Mouse (Mus musculus): ENCODE measurements around the gene H2-M10.2. TPM values are rescaled to one million over a fixed set of nuclear protein-coding genes. Genes with fewer than 3 reads are reported as not detected.
A peak's percentile ranks its signal among the peaks of the same experiment; 100 is the strongest.
"Not testable (repeated sequence)": the region's sequence is repeated elsewhere in the genome, so short reads cannot be mapped to it uniquely, and the experiment has no call there.

The H2-M10.2 gene
- polyA plus RNA-seq, 1 experiment: not detected

DNA sequence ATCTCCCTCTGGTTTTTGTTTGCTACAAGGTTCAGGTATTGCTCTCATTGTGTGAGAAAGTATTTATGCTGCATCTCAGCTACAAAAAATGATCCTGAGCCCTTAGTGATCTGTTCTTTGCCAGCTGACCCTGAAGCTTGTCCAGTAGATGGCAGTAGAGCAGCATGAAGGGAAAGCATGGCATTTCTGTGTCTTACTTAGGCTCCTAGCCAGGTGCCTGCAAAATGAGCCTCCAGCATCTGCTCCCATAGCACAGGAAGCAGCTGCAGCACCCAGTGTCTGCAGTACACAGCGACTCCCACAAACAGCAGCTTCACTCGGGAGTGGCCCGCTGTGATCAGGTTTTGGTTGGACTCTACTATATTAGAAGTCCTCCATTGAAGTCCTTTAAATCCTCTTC, 22.6 kb upstream of the H2-M10.2 start:
- not testable (repeated sequence) for H3K4me1 ChIP-seq (ENCODE audit: control insufficient read depth, insufficient read depth, low read length); H3K9ac ChIP-seq (ENCODE audit: low read depth, poor library complexity, severe bottlenecking); H3K4me3 ChIP-seq (ENCODE audit: low read depth, low read length); H3K9me3 ChIP-seq (replicated peaks; ENCODE audit: control insufficient read depth, insufficient read depth, low read length, poor library complexity, severe bottlenecking); H3K27me3 ChIP-seq (ENCODE audit: control insufficient read depth, insufficient read depth, low read length, poor library complexity, severe bottlenecking); H3K36me3 ChIP-seq (ENCODE audit: control insufficient read depth, insufficient read depth, low read length, poor library complexity, severe bottlenecking); H3K27ac ChIP-seq (ENCODE audit: insufficient read depth, low read length)
- TF ChIP-seq CTCF (IDR thresholded peaks at IDR 0.05; ENCODE audit: low read depth, low read length): peak; percentile 45

DNA sequence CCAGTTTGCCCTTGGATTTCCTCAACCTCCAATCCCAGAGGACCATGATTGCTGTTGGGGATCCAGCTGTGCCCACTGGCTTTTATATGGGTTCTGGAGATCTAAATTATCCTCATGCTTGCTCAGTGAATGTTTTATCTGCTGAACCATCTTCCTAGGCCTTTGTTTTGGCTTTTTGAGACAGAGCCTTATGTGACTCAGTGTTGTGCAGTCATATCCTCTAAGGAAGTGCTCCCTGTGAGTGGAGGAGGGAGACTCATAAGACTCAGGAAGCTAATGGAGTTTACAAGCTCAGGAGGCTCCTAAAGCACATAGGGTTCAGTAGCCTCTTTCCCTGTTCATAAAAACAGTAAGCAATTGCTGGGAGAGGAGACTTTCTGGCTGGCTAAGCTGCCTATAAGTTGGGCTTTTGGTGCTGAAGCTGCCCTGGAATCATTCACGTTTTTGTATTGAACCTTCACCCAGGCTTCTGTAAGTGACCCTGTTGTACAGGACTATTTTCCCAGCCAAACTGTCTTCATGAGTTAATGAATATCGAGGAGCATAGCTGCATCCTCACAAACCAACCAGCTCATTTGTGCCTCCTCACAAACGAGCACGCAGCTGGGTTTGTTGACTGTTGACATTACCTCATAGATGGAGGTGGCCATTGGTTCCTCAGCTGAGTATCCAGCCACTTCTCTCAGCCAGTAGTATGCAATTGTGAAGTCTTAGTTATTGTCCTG, 4.6 kb downstream of the H2-M10.2 start:
- Histone ChIP-seq H3K9ac (ENCODE audit: low read depth, poor library complexity, severe bottlenecking) (no peak overlapping the region), H3K4me3 (ENCODE audit: low read depth, low read length) (no peak overlapping the region), H3K27me3 (ENCODE audit: control insufficient read depth, insufficient read depth, low read length, poor library complexity, severe bottlenecking) (no peaks in the 10 kb centered on the region), H3K4me1 (ENCODE audit: control insufficient read depth, insufficient read depth, low read length) (no peaks in the 10 kb centered on the region), H3K36me3 (ENCODE audit: control insufficient read depth, insufficient read depth, low read length, poor library complexity, severe bottlenecking) (peaks cover 14% of the 10 kb centered on the region), H3K27ac (ENCODE audit: insufficient read depth, low read length) (no peak overlapping the region), H3K9me3 (replicated peaks; ENCODE audit: control insufficient read depth, insufficient read depth, low read length, poor library complexity, severe bottlenecking) (peaks cover 3% of the 10 kb centered on the region; the same call in 1 of the 2 replicates)
- TF ChIP-seq EP300 (IDR thresholded peaks at IDR 0.05; ENCODE audit: insufficient read depth, low read depth, low read length) (no peak), POLR2A (IDR thresholded peaks at IDR 0.05; ENCODE audit: insufficient read depth, low read length) (no peak), CTCF (IDR thresholded peaks at IDR 0.05; ENCODE audit: low read depth, low read length) (no peak)

DNA sequence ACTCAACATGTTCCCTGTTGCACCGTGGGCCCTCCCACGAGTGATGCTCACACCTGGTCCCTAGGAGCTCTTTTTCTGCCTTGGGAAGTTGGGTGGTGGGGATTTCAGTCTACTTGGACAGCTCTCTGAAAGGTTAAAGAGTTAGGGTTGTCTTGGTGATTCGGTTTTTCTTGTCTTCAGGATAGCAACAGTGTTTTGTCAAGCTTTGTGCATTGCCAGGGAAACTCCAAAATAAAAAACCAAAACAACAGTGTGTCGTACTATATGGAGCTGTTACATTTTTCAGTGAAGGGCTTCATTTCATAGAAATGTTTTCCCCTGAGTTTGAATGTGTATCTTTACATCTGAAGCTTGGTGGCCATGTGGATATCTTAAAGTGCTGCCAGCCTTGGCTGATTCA, 11.5 kb downstream of the H2-M10.2 start:
- Histone ChIP-seq H3K27ac (ENCODE audit: insufficient read depth, low read length) (no peak overlapping the region), H3K4me3 (ENCODE audit: low read depth, low read length) (no peak overlapping the region), H3K36me3 (ENCODE audit: control insufficient read depth, insufficient read depth, low read length, poor library complexity, severe bottlenecking) (peaks cover 4% of the 10 kb centered on the region; the same call in 1 of the 2 replicates), H3K27me3 (ENCODE audit: control insufficient read depth, insufficient read depth, low read length, poor library complexity, severe bottlenecking) (no peaks in the 10 kb centered on the region), H3K9me3 (replicated peaks; ENCODE audit: control insufficient read depth, insufficient read depth, low read length, poor library complexity, severe bottlenecking) (no peaks in the 10 kb centered on the region), H3K9ac (ENCODE audit: low read depth, poor library complexity, severe bottlenecking) (no peak overlapping the region), H3K4me1 (ENCODE audit: control insufficient read depth, insufficient read depth, low read length) (no peaks in the 10 kb centered on the region)
- TF ChIP-seq CTCF (IDR thresholded peaks at IDR 0.05; ENCODE audit: low read depth, low read length) (no peak), EP300 (IDR thresholded peaks at IDR 0.05; ENCODE audit: insufficient read depth, low read depth, low read length) (no peak), POLR2A (IDR thresholded peaks at IDR 0.05; ENCODE audit: insufficient read depth, low read length) (no peak)

DNA sequence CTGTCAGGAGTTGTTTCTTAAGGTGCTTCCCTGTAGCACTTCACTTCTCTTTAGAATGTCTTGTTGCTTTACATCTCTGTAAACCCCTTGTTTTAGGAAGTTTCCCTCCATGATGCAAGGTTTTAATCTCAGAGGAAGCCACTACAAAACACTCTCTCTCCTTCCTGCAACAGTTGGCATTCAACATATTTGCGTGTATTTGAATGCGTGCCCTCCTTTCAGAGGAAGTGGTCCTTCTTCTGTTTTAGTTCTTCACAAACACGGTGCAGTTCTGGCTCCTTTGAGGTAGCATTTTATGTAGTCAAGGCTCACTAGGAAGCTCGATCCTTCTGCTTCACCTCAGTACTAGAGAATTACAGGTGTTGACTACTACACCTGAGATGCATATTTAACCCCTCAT, 12.5 kb downstream of the H2-M10.2 start:
- H3K36me3 ChIP-seq (ENCODE audit: control insufficient read depth, insufficient read depth, low read length, poor library complexity, severe bottlenecking): peaks cover 2% of the 10 kb centered on the region; the same call in 1 of the 2 replicates
- H3K4me1 ChIP-seq (ENCODE audit: control insufficient read depth, insufficient read depth, low read length): no peaks in the 10 kb centered on the region
- no peak overlapping the region for H3K9ac ChIP-seq (ENCODE audit: low read depth, poor library complexity, severe bottlenecking)
- H3K27ac ChIP-seq (ENCODE audit: insufficient read depth, low read length): no peak overlapping the region
- no peaks in the 10 kb centered on the region for H3K27me3 ChIP-seq (ENCODE audit: control insufficient read depth, insufficient read depth, low read length, poor library complexity, severe bottlenecking)
- TF ChIP-seq EP300 (IDR thresholded peaks at IDR 0.05; ENCODE audit: insufficient read depth, low read depth, low read length): no peak
- TF ChIP-seq POLR2A (IDR thresholded peaks at IDR 0.05; ENCODE audit: insufficient read depth, low read length): no peak
- no peak for TF ChIP-seq CTCF (IDR thresholded peaks at IDR 0.05; ENCODE audit: low read depth, low read length)
- H3K9me3 ChIP-seq (replicated peaks; ENCODE audit: control insufficient read depth, insufficient read depth, low read length, poor library complexity, severe bottlenecking): no peaks in the 10 kb centered on the region
- H3K4me3 ChIP-seq (ENCODE audit: low read depth, low read length): no peak overlapping the region

DNA sequence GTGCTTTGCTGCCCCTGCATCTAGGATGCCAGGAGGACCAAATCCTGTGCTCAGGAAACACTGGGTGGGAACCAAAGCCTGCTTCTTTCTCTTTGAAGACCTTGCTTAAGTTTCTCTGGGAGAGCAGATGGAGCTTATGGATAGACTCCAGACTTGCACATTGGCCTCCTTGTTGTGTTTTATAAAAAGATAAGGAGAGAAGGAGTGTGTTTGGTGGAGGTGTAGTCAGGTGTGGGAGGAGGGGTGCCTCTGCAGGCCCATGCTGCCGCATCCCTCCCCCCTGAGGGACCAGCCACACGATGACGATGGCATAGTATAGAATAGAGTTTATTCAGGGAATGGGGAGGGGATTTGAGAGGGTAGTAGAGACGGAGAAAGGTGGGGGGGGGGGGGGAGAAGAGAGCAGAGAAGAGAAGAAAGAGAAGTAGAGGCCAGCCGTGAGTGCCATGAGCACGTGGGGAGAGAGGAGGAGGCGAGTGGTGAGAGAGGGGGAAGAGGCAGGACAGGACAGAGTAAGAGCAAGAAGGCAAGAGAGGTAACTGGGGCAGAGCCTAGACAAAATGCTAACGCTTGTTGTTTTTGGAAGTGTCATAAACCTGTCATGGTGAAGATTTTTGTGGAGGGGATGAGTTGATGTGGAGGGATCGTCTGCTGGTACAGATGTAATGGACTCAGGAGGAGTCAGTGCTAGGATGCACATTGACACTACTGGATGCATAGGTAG, 13.5 kb downstream of the H2-M10.2 start:
- 0 out of 2 replicates have a peak, but pooled peaks cover under 1% of the 10 kb centered on the region for H3K36me3 ChIP-seq (ENCODE audit: control insufficient read depth, insufficient read depth, low read length, poor library complexity, severe bottlenecking)

More for the DNA sequence above, 13.5 kb downstream of the H2-M10.2 start:
- Histone ChIP-seq H3K27ac (ENCODE audit: insufficient read depth, low read length) (no peak overlapping the region), H3K4me3 (ENCODE audit: low read depth, low read length) (no peak overlapping the region; the same call in 1 of the 2 replicates), H3K9ac (ENCODE audit: low read depth, poor library complexity, severe bottlenecking) (no peak overlapping the region), H3K9me3 (replicated peaks; ENCODE audit: control insufficient read depth, insufficient read depth, low read length, poor library complexity, severe bottlenecking) (no peaks in the 10 kb centered on the region), H3K27me3 (ENCODE audit: control insufficient read depth, insufficient read depth, low read length, poor library complexity, severe bottlenecking) (no peaks in the 10 kb centered on the region), H3K4me1 (ENCODE audit: control insufficient read depth, insufficient read depth, low read length) (no peaks in the 10 kb centered on the region)
- TF ChIP-seq POLR2A (IDR thresholded peaks at IDR 0.05; ENCODE audit: insufficient read depth, low read length): no peak
- no peak for TF ChIP-seq EP300 (IDR thresholded peaks at IDR 0.05; ENCODE audit: insufficient read depth, low read depth, low read length)
- no peak for TF ChIP-seq CTCF (IDR thresholded peaks at IDR 0.05; ENCODE audit: low read depth, low read length)
